Mouse (Mus musculus) thymus, adult 2 months (tissue): ENCODE results near the gene Btbd17. TPM values are rescaled to one million over a fixed set of nuclear protein-coding genes. Genes with fewer than 3 reads are reported as not detected.

ENCODE experiments used
- DNase-seq: peaks from one replicate; pipeline ENCODE4 v3.0.0; 2021
- H3K27ac ChIP-seq: fragments of 200-500 bp; 2 replicates; pipeline ENCODE4 v1.5.1; 2012; ENCODE audit warnings: low read length, control low read depth; ENCODE audit not compliant: control insufficient read depth, insufficient read depth
- H3K27me3 ChIP-seq: fragments of 200-500 bp; 2 replicates; pipeline ENCODE4 v1.6.1; 2012; ENCODE audit warnings: mild to moderate bottlenecking, low read length, moderate library complexity, mixed read lengths; ENCODE audit not compliant: control insufficient read depth, insufficient read depth
- H3K36me3 ChIP-seq: fragments of 200-500 bp; 2 replicates; pipeline ENCODE4 v1.6.1; 2012; ENCODE audit warnings: mild to moderate bottlenecking, low read length, moderate library complexity; ENCODE audit not compliant: control insufficient read depth, insufficient read depth
- H3K4me1 ChIP-seq: fragments of 200-500 bp; replicated peaks from 2 replicates; pipeline ENCODE4 v1.6.1; 2012; ENCODE audit warnings: low read length; ENCODE audit not compliant: control insufficient read depth, insufficient read depth
- H3K4me3 ChIP-seq: fragments of 200-500 bp; 2 replicates; pipeline ENCODE4 v1.5.1; 2012; ENCODE audit warnings: mild to moderate bottlenecking, low read length, control low read depth, moderate library complexity; ENCODE audit not compliant: control insufficient read depth, insufficient read depth
- CTCF ChIP-seq: fragments of 200-500 bp; IDR thresholded peaks from 2 replicates; pipeline ENCODE4 v1.5.1; 2012; ENCODE audit warnings: mild to moderate bottlenecking, control low read depth, low read length, moderate library complexity, borderline replicate concordance; ENCODE audit not compliant: control insufficient read depth, poor library complexity, insufficient read depth; ENCODE audit errors: extremely low read depth
- POLR2A ChIP-seq: fragments of 200-500 bp; IDR thresholded peaks from 2 replicates; pipeline ENCODE4 v1.6.1; 2012; ENCODE audit warnings: mild to moderate bottlenecking, low read length, control low read depth, moderate library complexity; ENCODE audit not compliant: control insufficient read depth, poor library complexity, insufficient read depth; ENCODE audit errors: extremely low read depth
- WGBS: fragments of 180-500 bp; shearing (Covaris S2); methylation state at CpG from one replicate; pipeline ENCODE4 v1.1.7; 2018; 5-methylcytosine and 5-hydroxymethylcytosine counted together
- polyA plus RNA-seq: library from polyadenylated mRNA; depleted of rRNA; stranded (reverse); fragments of >200 nt; gene quantifications from 2 replicates; pipeline ENCODE4 v1.2.3, GENCODE M21; 2012

Btbd17 gene
- polyA plus RNA-seq, 1 experiment: 0.53 TPM

GRCm38 (mm10) chr11:114826686-114827085 is 30.9 kb upstream of the Btbd17 start:
- no peaks in the 10 kb centered on the region for H3K36me3 ChIP-seq
- no peak overlapping the region for H3K27ac ChIP-seq
- WGBS: 19% methylated on average over 5 of the region's 5 CpGs
- peaks cover 9% of the 10 kb centered on the region; the same call in 1 of the 2 replicates for H3K4me1 ChIP-seq
- TF ChIP-seq POLR2A (no peak), CTCF (no peak)
- no peak for DNase-seq
- no peaks in the 10 kb centered on the region for H3K27me3 ChIP-seq
- H3K4me3 ChIP-seq: no peak overlapping the region

DNA sequence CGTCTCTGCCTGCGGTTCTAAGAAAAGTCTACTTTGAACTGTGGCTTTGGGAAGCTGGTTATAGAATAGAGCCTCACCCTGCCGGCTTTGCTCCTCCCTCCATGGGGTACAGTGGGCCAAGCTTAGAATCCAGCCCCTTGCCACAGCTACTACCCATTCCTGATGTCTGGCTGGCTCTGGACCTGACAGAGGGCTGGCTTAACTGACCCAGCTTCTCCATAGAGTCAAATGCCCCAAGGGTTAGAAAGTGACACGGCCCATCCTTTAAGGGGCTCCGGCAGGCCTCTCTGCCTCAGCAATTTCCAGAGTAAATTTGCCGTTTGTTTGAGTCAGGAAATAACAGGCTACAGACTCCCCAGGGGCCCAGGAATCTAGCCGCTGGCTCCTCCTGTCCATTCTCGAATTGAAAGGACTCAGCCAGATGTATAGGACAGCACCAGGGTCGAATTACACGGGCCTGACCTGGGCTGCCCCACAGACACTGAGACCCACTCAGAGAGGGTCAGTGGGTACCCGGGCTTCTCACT is 27.5 kb upstream of the Btbd17 start:
- TF ChIP-seq CTCF (no peak), POLR2A (no peak)
- Histone ChIP-seq H3K27ac (no peak overlapping the region), H3K4me1 (0 out of 2 replicates have a peak, but pooled peaks cover under 1% of the 10 kb centered on the region), H3K4me3 (no peak overlapping the region), H3K27me3 (no peaks in the 10 kb centered on the region), H3K36me3 (no peaks in the 10 kb centered on the region)
- WGBS: 94% methylated on average over 11 of the region's 11 CpGs
- DNase-seq: no peak

DNA sequence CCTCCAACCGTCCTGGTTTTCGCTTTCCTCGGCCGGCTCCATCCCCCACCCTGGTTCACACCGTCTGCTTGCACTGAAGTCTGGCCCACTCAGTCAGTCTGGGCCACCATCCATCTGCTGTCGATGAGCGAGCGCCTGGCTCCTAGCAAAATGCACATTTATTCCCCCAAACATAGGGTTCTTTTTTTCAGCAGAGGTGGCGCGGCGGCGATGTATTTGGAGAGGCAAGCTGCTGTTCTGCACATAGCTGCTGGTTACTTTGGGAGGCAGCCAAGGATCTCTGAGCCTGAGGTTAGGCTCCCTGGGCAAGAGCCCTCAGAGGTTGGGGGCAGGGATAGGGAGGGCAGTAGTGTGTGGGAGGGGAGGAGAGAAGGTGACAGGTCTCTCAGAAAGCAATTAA is 27.0 kb upstream of the Btbd17 start:
- 94% methylated on average over 12 of the region's 12 CpGs for WGBS
- Histone ChIP-seq H3K36me3 (no peaks in the 10 kb centered on the region), H3K4me3 (no peak overlapping the region), H3K4me1 (0 out of 2 replicates have a peak, but pooled peaks cover 5% of the 10 kb centered on the region), H3K27me3 (no peaks in the 10 kb centered on the region), H3K27ac (no peak overlapping the region)
- no peak for DNase-seq
- TF ChIP-seq POLR2A (no peak), CTCF (no peak)

- WGBS: 8% methylated on average over 1 of the region's 1 CpGs
- H3K27ac ChIP-seq: no peak overlapping the region
- TF ChIP-seq CTCF: no peak
- H3K4me1 ChIP-seq: 0 out of 2 replicates have a peak, but pooled peaks cover 5% of the 10 kb centered on the region
- no peak overlapping the region for H3K4me3 ChIP-seq
- H3K36me3 ChIP-seq: no peaks in the 10 kb centered on the region
- H3K27me3 ChIP-seq: no peaks in the 10 kb centered on the region
- no peak for DNase-seq
These were observed 25.6 kb upstream of the Btbd17 start for GRCm38 (mm10) chr11:114821325-114821724.

DNA sequence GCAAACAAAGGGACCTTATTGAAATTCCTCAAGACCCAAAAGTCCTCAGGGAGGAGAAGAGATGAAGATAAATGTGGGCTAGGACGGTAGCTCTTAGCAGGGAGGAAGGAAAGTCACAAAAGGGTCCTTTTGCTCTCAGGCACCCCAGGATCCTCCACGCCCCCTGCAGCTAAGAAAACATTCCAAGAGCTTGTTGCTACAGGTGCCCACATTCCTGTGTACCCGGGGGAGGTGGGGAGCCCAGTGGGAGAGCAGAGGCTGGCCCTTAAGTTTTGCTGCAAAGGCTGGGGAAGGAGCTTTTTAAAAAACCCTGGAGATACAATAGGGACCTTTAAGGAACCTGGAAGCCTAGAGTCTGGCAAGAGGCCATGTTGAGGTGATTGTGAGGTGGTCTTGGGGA is 24.7 kb upstream of the Btbd17 start:
- H3K27me3 ChIP-seq: no peaks in the 10 kb centered on the region
- H3K36me3 ChIP-seq: no peaks in the 10 kb centered on the region
- TF ChIP-seq POLR2A (no peak), CTCF (no peak)
- WGBS: 81% methylated on average over 3 of the region's 3 CpGs
- no peak overlapping the region for H3K4me3 ChIP-seq
- DNase-seq: no peak
- peaks cover 9% of the 10 kb centered on the region for H3K4me1 ChIP-seq
- no peak overlapping the region for H3K27ac ChIP-seq

GRCm38 (mm10) chr11:114819110-114819509 is 23.4 kb upstream of the Btbd17 start:
- Histone ChIP-seq H3K27ac (no peak overlapping the region), H3K4me1 (peaks cover 17% of the 10 kb centered on the region), H3K27me3 (no peaks in the 10 kb centered on the region), H3K4me3 (no peak overlapping the region), H3K36me3 (no peaks in the 10 kb centered on the region)
- DNase-seq: no peak
- TF ChIP-seq POLR2A: no peak
- TF ChIP-seq CTCF: no peak
- WGBS: 86% methylated on average over 2 of the region's 2 CpGs

GRCm38 (mm10) chr11:114818185-114818584 is 22.4 kb upstream of the Btbd17 start:
- TF ChIP-seq POLR2A: no peak
- no peak for TF ChIP-seq CTCF
- Histone ChIP-seq H3K27me3 (no peaks in the 10 kb centered on the region), H3K4me1 (peaks cover 17% of the 10 kb centered on the region), H3K36me3 (no peaks in the 10 kb centered on the region), H3K27ac (no peak overlapping the region), H3K4me3 (no peak overlapping the region)
- WGBS: 36% methylated on average over 7 of the region's 7 CpGs
- DNase-seq: no peak
